Mouse (Mus musculus) cerebellum, postnatal 4 days (tissue): ENCODE measurements around the gene Slc16a9.
"Not testable (repeated sequence)": the region's sequence is repeated elsewhere in the genome, so short reads cannot be mapped to it uniquely, and the experiment has no call there.

ENCODE experiments used
- DNase-seq, 2 experiments: peaks; one replicate each; pipeline ENCODE4 v3.0.0; 2022; ENCODE audit warnings: low spot score in 2 of 2, mixed read lengths in 1 of 2

Slc16a9 gene

GRCm38 (mm10) chr10:70244921-70245558 lies at the start of gene Slc16a9:
Slc16a9 (plus strand) TSS chr10:70245100.
- peak; percentile 30 to 59 for DNase-seq

DNA sequence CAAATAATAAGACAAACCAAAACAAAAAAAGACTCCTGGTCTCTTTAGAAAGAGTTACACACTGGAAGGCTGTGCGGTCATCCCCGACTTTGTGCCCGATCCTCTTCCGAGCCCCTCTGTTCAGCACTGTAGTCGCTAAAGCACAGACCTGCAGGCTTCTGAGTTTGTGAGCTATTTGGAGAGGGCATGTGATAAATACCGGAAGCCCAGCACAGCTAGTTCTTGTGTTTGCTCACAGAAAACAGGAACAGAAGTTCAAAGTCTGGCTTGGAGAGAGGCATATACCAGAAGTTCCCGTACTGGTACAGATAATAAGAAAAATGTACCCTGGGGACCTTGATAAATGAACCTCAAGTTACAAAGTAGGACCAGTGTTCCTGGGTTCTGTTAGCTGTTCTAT lies 49.6 kb upstream of the Slc16a9 start:
- DNase-seq, result no peak

GRCm38 (mm10) chr10:70195786-70196185 lies 49.1 kb upstream of the Slc16a9 start:
- peak in 1 of 2 experiments; percentile 18 for DNase-seq

GRCm38 (mm10) chr10:70196666-70197065 lies 48.2 kb upstream of the Slc16a9 start:
- DNase-seq, result no peak

DNA sequence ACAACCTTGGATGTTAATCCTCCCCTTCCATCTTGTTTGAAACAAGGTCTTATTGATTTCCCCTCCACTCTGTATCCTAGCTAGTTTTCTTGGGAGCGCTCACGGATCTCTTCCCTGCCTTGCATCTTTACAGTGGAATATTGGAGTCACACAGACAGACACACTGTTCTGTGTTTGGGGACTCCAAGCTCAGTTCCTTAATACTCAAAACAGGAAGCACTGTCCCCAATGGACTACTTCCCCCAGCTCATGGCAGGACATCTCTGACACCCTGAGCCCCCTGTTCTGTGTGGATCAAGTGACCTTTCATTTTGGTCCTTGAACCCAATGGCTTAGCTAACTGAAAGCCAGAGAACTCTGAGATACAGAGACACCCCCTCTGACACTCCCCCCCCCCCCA lies 47.3 kb upstream of the Slc16a9 start:
- DNase-seq, result no peak

DNA sequence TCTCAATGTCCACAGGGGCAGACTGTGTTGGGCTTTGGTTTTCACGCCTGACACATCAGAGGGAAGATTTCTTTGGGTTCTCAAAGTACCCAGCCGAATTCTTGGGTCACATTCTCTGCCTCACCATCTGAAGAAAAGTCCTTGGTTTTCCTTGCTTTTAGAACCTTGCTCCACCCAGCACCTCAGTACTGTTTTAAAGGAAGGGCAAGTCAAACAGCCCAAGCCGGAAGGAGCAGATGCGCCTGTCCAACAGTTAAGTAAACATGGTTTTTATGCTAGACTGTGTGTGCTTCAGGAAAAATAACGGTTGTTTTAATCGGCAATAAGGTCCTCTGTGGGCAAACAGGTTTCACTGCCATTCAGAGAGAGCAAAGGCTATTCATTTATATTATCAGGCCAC lies 46.9 kb upstream of the Slc16a9 start:
- no peak for DNase-seq

DNA sequence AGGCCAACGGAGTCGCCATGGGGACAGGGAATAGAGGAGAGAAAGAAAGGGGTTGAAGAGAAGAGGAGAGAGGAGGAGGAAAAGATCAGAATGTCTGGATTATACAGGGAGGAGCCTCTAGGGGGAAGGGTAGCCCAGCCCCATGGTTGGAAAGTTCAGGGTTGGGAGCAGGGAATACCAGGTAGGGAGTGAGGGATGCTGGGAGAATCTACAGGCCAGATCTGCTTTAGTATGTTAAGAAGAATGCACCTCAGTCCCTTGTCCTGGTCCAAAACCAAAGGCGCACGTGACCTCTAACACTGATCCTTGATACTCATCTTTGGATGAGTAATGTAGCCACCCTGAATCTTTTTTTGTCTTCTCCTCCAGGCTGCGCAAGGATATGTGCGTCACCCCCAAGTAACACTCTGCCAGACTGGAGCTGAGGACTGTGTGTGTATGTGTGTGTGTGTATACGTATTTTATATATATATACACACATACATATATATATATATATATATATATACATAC lies 45.9 kb upstream of the Slc16a9 start:
- DNase-seq, result no peak

- DNase-seq, result no peak
These were observed 45.3 kb upstream of the Slc16a9 start for GRCm38 (mm10) chr10:70199466-70200210.

- DNase-seq, result no peak
These were observed 43.9 kb upstream of the Slc16a9 start for GRCm38 (mm10) chr10:70200889-70201500.

GRCm38 (mm10) chr10:70204505-70205399 lies 40.1 kb upstream of the Slc16a9 start, which contains the start of gene Mrln:
Mrln (plus strand) TSS chr10:70204664.
- DNase-seq, result peak in 1 of 2 experiments; percentile 16

GRCm38 (mm10) chr10:70211281-70211680 lies 33.6 kb upstream of the Slc16a9 start:
- no peak for DNase-seq

DNA sequence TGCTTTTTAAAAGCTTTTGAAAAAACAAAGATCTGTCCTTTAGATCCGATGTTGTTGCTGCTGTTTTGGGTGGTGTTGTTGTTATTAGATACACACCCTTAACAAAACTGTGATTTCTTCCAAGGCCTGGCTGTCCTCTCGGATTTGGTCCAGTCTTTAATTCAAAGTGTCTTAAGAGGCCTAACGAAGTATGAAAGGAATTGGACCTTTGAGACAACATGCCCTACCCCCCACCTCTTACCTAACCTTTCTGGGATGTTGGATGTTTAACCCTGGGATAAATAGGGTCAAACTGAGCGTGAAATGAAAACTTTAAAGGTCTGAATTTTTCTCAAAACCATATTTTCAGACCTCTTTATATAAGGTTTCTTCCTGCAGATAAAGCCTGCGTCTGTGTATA lies 23.9 kb upstream of the Slc16a9 start:
- DNase-seq, result no peak

DNA sequence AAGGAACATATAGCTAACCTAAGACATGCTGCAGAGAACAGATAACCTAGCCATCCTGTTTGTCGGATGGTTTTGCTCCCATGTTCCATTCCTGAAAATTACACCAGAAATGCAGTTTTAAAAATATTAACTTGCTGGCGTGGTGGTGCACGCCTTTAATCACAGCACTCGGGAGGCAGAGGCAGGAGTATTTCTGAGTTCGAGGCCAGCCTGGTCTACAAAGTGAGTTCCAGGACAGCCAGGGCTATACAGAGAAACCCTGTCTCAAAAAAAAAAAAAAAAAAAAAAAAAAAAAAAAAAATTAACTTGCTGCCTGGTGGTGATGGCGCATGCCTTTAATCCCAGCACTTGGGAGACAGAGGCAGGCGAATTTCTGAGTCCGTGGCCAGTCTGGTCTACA lies 22.7 kb upstream of the Slc16a9 start:
- not testable (repeated sequence) for DNase-seq

DNA sequence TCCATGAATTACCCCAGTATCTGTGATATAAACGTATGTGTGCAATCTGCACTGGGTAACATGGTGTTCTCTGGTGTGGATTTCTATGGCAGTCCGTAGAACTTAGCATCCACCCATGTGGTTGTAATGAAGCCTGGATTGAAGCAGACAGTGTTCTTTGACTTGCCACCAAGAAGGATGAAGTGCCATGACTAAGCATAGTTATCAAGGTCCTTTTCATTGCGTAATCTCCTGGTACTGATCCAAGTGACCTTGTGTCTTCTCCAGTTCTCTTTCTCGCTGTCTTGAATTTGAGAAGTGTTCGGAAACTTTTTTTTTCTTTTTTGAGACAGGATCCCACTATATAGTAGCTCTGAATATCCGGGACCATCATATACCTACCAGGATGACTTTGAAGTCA lies 20.3 kb upstream of the Slc16a9 start:
- no peak for DNase-seq

GRCm38 (mm10) chr10:70225760-70226159 lies 19.1 kb upstream of the Slc16a9 start:
- DNase-seq, result no peak

GRCm38 (mm10) chr10:70226608-70227007 lies 18.3 kb upstream of the Slc16a9 start:
- DNase-seq, result no peak

- DNase-seq, result no peak
These were observed 14.5 kb upstream of the Slc16a9 start for GRCm38 (mm10) chr10:70230352-70230751.

GRCm38 (mm10) chr10:70237936-70238335 lies 7.0 kb upstream of the Slc16a9 start:
- no peak for DNase-seq

DNA sequence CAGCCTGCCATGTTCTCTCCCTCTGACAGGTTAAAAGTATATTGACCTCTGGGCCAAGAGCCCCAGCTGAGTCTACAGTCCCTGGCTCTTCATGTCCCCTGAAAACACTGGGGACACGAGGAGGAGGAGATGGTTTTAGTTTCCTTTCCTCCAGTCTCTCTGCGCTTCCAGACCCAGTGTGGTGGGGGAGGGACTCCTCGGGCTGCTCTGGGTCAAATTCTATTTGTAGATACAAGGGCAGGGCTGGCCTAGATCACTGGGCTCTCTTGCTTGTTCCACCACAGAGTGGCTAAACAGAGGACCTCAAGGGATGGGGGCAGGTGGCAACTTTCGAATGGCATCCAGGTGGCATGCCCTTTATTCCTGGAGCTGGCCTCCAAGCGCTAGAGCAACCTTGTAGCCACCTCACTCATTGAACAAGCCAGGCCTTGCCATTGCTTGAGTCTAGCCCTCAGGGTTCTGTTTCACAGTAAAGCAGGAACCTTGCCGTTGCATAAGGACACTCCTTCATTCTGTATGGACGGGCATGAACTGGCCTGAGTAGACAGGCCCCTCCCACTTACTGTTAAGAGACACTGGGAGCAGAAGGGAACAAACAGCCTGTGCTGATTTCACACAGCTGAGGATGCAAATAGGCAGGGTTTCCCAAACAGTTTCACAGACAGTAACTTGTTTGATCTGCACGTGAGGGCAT lies 2.0 kb upstream of the Slc16a9 start:
- DNase-seq, result no peak

- DNase-seq, result no peak
These were observed 652 bp downstream of the Slc16a9 start for GRCm38 (mm10) chr10:70245559-70245945.

- DNase-seq, result no peak
These were observed 1.2 kb downstream of the Slc16a9 start for GRCm38 (mm10) chr10:70246076-70246475.
